Mouse (Mus musculus): ENCODE measurements around the gene Chic2.

DNA sequence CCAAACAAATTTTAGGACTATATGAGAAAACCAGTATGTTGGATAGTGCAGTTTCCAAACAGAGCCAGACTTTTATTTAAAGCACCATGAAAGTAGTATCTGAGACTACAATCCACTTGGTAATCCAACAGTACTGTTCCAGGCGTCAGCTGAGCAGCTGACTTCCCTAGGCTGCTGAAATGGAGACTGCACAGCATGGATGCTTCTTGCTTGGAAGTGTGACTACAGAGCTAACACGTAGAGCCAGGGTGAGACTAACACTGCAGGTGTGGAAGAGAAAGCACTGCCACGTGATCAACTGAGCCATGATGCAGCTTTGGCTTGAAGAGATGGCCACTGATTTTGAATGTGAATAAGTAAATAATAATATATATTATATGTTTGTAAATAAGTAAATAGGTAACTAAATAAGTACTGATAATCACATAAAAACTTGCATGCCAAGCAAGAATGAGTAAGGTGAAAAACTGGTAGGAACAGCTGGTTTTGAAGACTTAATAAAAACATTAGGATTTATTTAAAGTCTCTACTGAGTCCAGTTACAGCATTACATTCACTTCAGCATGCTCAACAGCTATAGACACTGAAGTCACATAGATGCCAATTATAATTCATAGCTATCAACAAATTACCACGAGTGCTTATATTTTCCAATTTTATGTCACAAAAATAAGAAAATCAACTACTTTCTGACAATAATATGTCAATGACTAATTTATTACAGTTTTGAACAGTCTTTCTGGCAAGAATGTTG is 32.4 kb downstream of the Chic2 start:
- TF ChIP-seq POLR2A (IDR thresholded peaks at IDR 0.05; ENCODE audit: insufficient read depth, low read depth, low read length) (no peak), CTCF (IDR thresholded peaks at IDR 0.05) (no peak)

Measured in heart, adult 2 months (tissue).